Mouse (Mus musculus) kidney, postnatal 0 days (tissue): Measurements from ENCODE around the gene Syk. TPM values are rescaled to one million over a fixed set of nuclear protein-coding genes. Genes with fewer than 3 reads are reported as not detected.

Experiments used
- ATAC-seq: fragments of 200-750 bp; cut with Nextera tagmentation; replicated peaks from 2 replicates; pipeline ENCODE4 v1.8.0; 2017; ENCODE audit warnings: low read depth, moderate number of reproducible peaks, moderate TSS enrichment, moderate library complexity; ENCODE audit not compliant: low FRiP score
- DNase-seq: peaks from one replicate; pipeline ENCODE4 v3.0.0-alpha.2; 2016; ENCODE audit warnings: low spot score
- H3K27ac ChIP-seq: fragments of 300-500 bp; sonication (generic); 2 replicates; pipeline ENCODE4 v1.5.1; 2014; ENCODE audit warnings: mild to moderate bottlenecking
- H3K27me3 ChIP-seq: fragments of 300-500 bp; sonication (generic); 2 replicates; pipeline ENCODE4 v1.6.1; 2014; ENCODE audit warnings: low read length, mixed read lengths; ENCODE audit not compliant: insufficient read depth
- H3K36me3 ChIP-seq: fragments of 300-500 bp; sonication (generic); 2 replicates; pipeline ENCODE4 v1.6.1; 2014; ENCODE audit warnings: low read length, mixed read lengths; ENCODE audit not compliant: insufficient read depth
- H3K4me1 ChIP-seq: fragments of 300-500 bp; sonication (generic); replicated peaks from 2 replicates; pipeline ENCODE4 v1.6.1; 2014; ENCODE audit warnings: antibody characterized with exemption, low read length, mixed read lengths; ENCODE audit not compliant: insufficient read depth
- H3K4me2 ChIP-seq: fragments of 300-500 bp; sonication (generic); 2 replicates; pipeline ENCODE4 v1.6.1; 2014; ENCODE audit warnings: mild to moderate bottlenecking, low read length, moderate library complexity, mixed read lengths
- H3K4me3 ChIP-seq: fragments of 300-500 bp; sonication (generic); replicated peaks from 2 replicates; pipeline ENCODE4 v1.5.1; 2014; ENCODE audit warnings: low read depth, low read length
- H3K9ac ChIP-seq: fragments of 300-500 bp; sonication (generic); 2 replicates; pipeline ENCODE4 v1.6.1; 2014; ENCODE audit warnings: low read depth, low read length
- H3K9me3 ChIP-seq: fragments of 300-500 bp; sonication (generic); replicated peaks from 2 replicates; pipeline ENCODE4 v1.6.1; 2016; ENCODE audit warnings: low read length, inconsistent platforms, mixed read lengths
- CTCF ChIP-seq: IDR thresholded peaks from 2 replicates; pipeline ENCODE4 v1.5.1; 2016; ENCODE audit warnings: antibody characterized with exemption, low read depth, mild to moderate bottlenecking, moderate library complexity
- WGBS: fragments of 180-500 bp; shearing (Covaris S2); extraction: QIAGEN DNeasy Blood & Tissue Kit; methylation state at CpG from one replicate; pipeline ENCODE4 v1.1.7; 2014; 5-methylcytosine and 5-hydroxymethylcytosine counted together
- polyA plus RNA-seq: library from polyadenylated mRNA; unstranded; fragments of >200 nt; fragmentation: Nextera tagmentation; extraction: Ambion mirVana; gene quantifications from 2 replicates; pipeline ENCODE4 v1.2.1, GENCODE M21; 2015

Gene Syk
- polyA plus RNA-seq, 1 experiment from 2014 or later, result 3.3 TPM

DNA sequence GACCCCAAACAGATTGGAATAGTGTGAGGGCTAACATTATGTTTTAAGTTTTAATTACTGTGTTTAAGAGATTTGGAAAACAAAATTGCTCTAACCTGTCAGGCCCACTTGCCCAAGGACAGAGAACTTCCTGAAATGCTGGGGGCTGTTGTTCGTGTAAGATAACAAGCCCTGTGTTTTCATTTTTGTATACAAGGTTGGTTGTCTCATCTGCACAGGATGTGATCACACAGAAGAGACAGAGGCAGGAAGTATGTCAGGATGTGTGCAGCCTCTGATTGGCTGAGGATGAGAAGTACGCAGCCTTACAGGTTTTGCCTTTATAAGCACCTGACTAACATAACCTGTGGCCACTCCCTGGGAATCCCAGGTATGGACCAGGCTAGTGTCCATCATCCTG lies 8.7 kb upstream of the Syk start:
- H3K27ac ChIP-seq, result no peak overlapping the region
- no peak overlapping the region for H3K9ac ChIP-seq
- H3K36me3 ChIP-seq, result no peaks in the 10 kb centered on the region
- ATAC-seq (no peak), DNase-seq (no peak)
- no peak overlapping the region for H3K4me3 ChIP-seq
- H3K4me2 ChIP-seq, result no peak overlapping the region
- no peaks in the 10 kb centered on the region for H3K9me3 ChIP-seq
- TF ChIP-seq CTCF, result no peak
- WGBS, result 73% methylated on average over 2 of the region's 2 CpGs
- H3K27me3 ChIP-seq, result no peaks in the 10 kb centered on the region
- H3K4me1 ChIP-seq, result 0 out of 2 replicates have a peak, but pooled peaks cover 4% of the 10 kb centered on the region

DNA sequence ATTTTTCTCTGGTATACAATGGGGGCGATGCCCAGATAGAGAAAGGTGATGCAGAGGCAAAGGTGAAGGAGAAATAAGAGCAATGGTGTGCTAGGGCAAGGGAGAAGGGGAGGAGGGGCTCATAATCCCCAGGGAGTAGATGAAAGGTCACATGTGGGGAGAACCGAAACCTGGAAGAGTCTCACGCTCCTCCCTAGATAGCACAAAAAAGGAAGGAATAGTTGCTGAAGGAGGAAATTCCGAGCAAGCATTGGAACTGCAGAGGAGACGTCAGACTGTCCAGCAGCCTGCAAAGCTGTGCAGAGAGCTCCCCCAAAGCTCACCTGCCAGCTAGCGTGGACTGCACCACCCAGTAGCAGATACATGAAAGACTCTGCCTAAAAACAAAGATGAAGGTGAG lies 7.5 kb upstream of the Syk start:
- Histone ChIP-seq H3K4me3 (no peak overlapping the region), H3K9ac (no peak overlapping the region), H3K9me3 (no peaks in the 10 kb centered on the region), H3K27ac (no peak overlapping the region), H3K4me1 (0 out of 2 replicates have a peak, but pooled peaks cover 4% of the 10 kb centered on the region), H3K4me2 (no peak overlapping the region), H3K36me3 (no peaks in the 10 kb centered on the region), H3K27me3 (no peaks in the 10 kb centered on the region)
- no peak for TF ChIP-seq CTCF
- DNase-seq, result no peak
- no peak for ATAC-seq
- 69% methylated on average over 6 of the region's 6 CpGs for WGBS

GRCm38 (mm10) chr13:52576021-52576614 lies 6.9 kb upstream of the Syk start:
- H3K36me3 ChIP-seq, result no peaks in the 10 kb centered on the region
- no peak overlapping the region for H3K27ac ChIP-seq
- H3K27me3 ChIP-seq, result no peaks in the 10 kb centered on the region
- H3K4me1 ChIP-seq, result 0 out of 2 replicates have a peak, but pooled peaks cover 4% of the 10 kb centered on the region
- no peaks in the 10 kb centered on the region for H3K9me3 ChIP-seq
- 45% methylated on average over 7 of the region's 7 CpGs for WGBS
- DNase-seq (no peak), ATAC-seq (no peak)
- H3K4me3 ChIP-seq, result no peak overlapping the region
- H3K9ac ChIP-seq, result no peak overlapping the region
- TF ChIP-seq CTCF, result no peak
- no peak overlapping the region for H3K4me2 ChIP-seq

DNA sequence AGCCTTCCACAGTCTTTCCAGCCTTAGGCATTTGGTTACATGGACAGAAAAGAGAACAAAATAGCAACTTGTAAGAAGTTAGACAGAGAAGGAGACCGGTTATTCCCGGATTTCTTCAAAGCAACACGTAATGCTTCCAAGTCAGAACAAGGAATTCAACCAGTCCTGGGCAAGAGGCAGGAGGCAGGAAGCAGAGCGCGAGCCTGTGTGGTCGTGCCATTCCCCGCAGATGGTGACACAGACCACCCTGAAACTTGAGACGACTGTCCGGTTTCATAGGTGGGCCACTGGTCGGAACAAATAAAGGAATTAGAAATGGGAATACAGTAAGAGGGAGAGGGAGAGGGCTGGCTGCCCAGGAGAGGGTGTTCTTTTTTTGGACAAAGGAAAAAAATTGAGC lies 6.1 kb upstream of the Syk start:
- WGBS, result 10% methylated on average over 10 of the region's 10 CpGs
- H3K27me3 ChIP-seq, result no peaks in the 10 kb centered on the region
- ATAC-seq (no peak), DNase-seq (peak; percentile 21)
- H3K4me2 ChIP-seq, result no peak overlapping the region
- TF ChIP-seq CTCF, result no peak
- H3K27ac ChIP-seq, result 0 out of 2 replicates have a peak overlapping the region, but pooled peaks have one; percentile 37
- no peaks in the 10 kb centered on the region for H3K36me3 ChIP-seq
- no peaks in the 10 kb centered on the region for H3K9me3 ChIP-seq
- no peak overlapping the region for H3K9ac ChIP-seq
- H3K4me3 ChIP-seq, result no peak overlapping the region
- H3K4me1 ChIP-seq, result 0 out of 2 replicates have a peak, but pooled peaks cover 4% of the 10 kb centered on the region

DNA sequence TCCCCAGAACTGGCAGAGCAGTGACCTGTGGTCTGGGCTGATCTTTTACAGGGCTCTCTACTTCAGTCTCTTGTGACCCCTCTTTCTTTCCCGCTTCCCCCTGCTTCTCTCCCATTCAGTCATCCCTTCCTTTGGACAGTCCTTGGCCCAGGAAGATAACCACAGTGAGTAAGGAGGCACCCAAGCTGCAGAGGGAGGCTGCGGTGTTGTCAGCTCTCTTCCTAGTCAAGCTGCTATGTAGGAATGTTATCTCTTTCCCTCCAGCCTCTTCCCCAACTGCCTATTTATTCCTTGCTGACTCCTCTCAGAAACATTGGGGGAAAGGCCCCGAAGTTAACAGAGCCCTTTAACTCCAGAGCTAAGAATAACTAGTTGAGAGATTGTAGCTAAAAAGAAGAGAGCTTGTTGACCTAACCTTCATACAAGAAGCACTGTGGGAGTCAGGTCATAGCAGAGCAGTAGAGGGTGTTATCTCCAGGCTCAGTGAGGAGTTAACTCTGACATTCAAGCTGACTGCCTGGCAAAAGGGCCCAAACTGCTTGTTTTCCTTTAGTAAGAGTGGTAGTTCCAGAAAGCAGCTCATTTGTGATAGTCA lies 5.5 kb upstream of the Syk start:
- no peak overlapping the region for H3K4me2 ChIP-seq
- 50% methylated on average over 3 of the region's 3 CpGs for WGBS

DNA sequence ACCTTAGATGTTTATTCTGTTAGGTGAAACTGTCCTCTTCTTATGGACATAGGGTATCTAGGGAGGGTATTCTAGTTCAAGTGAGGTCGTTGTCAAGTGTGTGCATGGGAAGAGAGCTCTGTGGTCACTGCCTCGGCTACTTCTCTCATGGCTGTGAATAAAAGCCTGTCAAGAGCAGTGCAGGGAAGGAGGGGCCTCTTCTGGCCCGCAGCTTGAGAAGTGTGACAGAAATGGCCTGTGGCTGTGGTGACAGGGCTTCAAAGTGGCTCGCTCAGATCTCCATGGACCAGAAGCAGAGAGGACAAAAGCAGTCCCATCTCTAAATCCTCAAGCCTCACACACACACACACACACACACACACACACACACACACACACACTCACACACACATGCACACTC lies 5.0 kb upstream of the Syk start:
- H3K27ac ChIP-seq, result 0 out of 2 replicates have a peak overlapping the region, but pooled peaks have one; percentile 37
- WGBS, result 16% methylated on average over 4 of the region's 4 CpGs

More for the DNA sequence above, 5.5 kb upstream of the Syk start:
- DNase-seq (peak; percentile 54), ATAC-seq (no peak)
- Histone ChIP-seq H3K9me3 (no peaks in the 10 kb centered on the region), H3K27me3 (no peaks in the 10 kb centered on the region), H3K36me3 (no peaks in the 10 kb centered on the region), H3K27ac (peak overlapping the region; percentile 37; the same call in 1 of the 2 replicates), H3K9ac (no peak overlapping the region), H3K4me1 (0 out of 2 replicates have a peak, but pooled peaks cover 4% of the 10 kb centered on the region), H3K4me3 (no peak overlapping the region)
- no peak for TF ChIP-seq CTCF

More for the DNA sequence above, 5.0 kb upstream of the Syk start:
- H3K27me3 ChIP-seq, result no peaks in the 10 kb centered on the region
- no peak overlapping the region for H3K4me3 ChIP-seq
- 0 out of 2 replicates have a peak, but pooled peaks cover 4% of the 10 kb centered on the region for H3K4me1 ChIP-seq
- no peaks in the 10 kb centered on the region for H3K9me3 ChIP-seq
- ATAC-seq (no peak; the same call in 1 of the 2 replicates), DNase-seq (peak; percentile 35)
- H3K36me3 ChIP-seq, result no peaks in the 10 kb centered on the region
- no peak overlapping the region for H3K4me2 ChIP-seq
- no peak overlapping the region for H3K9ac ChIP-seq
- TF ChIP-seq CTCF, result no peak
